Mouse (Mus musculus) embryonic fibroblast, embryonic 13.5 days (primary cell): ENCODE results near the gene Pnpo. TPM values are rescaled to one million over a fixed set of nuclear protein-coding genes. Genes with fewer than 3 reads are reported as not detected.

ENCODE experiments used
- H3K27ac ChIP-seq: 2 replicates; pipeline ENCODE4 v1.5.1; 2012; ENCODE audit warnings: low read length, control low read depth, inconsistent platforms; ENCODE audit not compliant: insufficient read depth
- H3K4me1 ChIP-seq: 2 replicates; pipeline ENCODE4 v1.6.1; 2011; ENCODE audit warnings: low read length; ENCODE audit not compliant: control insufficient read depth, insufficient read depth
- H3K4me3 ChIP-seq: 2 replicates; pipeline ENCODE4 v1.5.1; 2011; ENCODE audit warnings: mild to moderate bottlenecking, control low read depth, low read length; ENCODE audit not compliant: insufficient read depth
- CTCF ChIP-seq: IDR thresholded peaks from 2 replicates; pipeline ENCODE4 v1.5.1; 2011; ENCODE audit warnings: mild to moderate bottlenecking, control low read depth, low read length, moderate library complexity, borderline replicate concordance; ENCODE audit not compliant: insufficient read depth
- POLR2A ChIP-seq: IDR thresholded peaks from 2 replicates; pipeline ENCODE4 v1.6.1; 2011; ENCODE audit warnings: low read depth, mild to moderate bottlenecking, control low read depth, low read length, moderate library complexity
- polyA plus RNA-seq: library from polyadenylated mRNA; stranded (reverse); fragments of >200 nt; gene quantifications from 2 replicates; pipeline ENCODE4 v1.2.4, GENCODE M21; 2011; ENCODE audit warnings: low read depth; ENCODE audit not compliant: missing spikeins, insufficient read length

The Pnpo gene
- polyA plus RNA-seq: 6.8 and 8.3 TPM in 2 replicates

DNA sequence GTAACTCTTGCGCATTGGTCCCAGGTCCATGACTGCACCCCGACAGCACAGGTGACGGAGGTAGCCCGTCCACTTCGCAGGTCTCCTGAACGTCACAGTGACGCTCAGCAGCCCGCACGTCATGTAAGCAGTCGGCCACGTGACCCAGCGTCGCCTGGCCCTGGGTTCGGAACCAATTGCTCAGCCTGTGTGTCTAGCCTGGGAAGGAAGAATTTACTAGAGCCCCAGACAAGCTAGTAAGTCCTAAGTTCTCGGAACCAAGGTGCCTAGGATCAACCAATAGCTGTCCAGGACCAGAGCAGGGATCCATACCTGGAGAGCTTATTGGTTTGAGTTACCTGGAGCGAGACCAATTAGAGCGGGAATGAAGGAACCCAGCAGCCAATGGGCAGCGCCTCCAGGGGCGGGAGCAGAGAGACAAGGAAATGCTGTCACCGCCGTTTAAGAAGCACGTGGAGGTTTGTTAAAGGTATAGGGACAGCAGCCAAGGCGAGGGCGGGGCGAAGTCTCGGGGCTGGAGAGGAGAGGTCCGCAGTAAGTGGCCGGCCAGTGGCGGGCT, at the start of gene Pnpo:
Pnpo (minus strand) TSS at position 241 of the 559 bp plus-strand sequence.
- TF ChIP-seq POLR2A (peak; percentile 68), CTCF (no peak)
- H3K4me1 ChIP-seq: no peaks in the 10 kb centered on the region
- H3K4me3 ChIP-seq: peak within 1 kb of the TSS; percentile 66
- no peak within 1 kb of the TSS for H3K27ac ChIP-seq

- no peaks in the 10 kb centered on the region for H3K4me1 ChIP-seq
Observed at GRCm38 (mm10) chr11:96992722-96993311, 49.0 kb upstream of the Pnpo start.

GRCm38 (mm10) chr11:96991501-96991900, 47.7 kb upstream of the Pnpo start:
- no peak overlapping the region for H3K27ac ChIP-seq
- no peaks in the 10 kb centered on the region for H3K4me1 ChIP-seq
- TF ChIP-seq CTCF (no peak), POLR2A (no peak)
- H3K4me3 ChIP-seq: no peak overlapping the region

More at GRCm38 (mm10) chr11:96992722-96993311, 49.0 kb upstream of the Pnpo start:
- Histone ChIP-seq H3K27ac (no peak overlapping the region), H3K4me3 (no peak overlapping the region)
- no peak for TF ChIP-seq POLR2A
- TF ChIP-seq CTCF: no peak

GRCm38 (mm10) chr11:96987873-96988655, 44.3 kb upstream of the Pnpo start:
- Histone ChIP-seq H3K27ac (no peak overlapping the region), H3K4me3 (no peak overlapping the region), H3K4me1 (no peaks in the 10 kb centered on the region)
- TF ChIP-seq POLR2A (no peak; the same call in 1 of the 2 replicates), CTCF (no peak)

DNA sequence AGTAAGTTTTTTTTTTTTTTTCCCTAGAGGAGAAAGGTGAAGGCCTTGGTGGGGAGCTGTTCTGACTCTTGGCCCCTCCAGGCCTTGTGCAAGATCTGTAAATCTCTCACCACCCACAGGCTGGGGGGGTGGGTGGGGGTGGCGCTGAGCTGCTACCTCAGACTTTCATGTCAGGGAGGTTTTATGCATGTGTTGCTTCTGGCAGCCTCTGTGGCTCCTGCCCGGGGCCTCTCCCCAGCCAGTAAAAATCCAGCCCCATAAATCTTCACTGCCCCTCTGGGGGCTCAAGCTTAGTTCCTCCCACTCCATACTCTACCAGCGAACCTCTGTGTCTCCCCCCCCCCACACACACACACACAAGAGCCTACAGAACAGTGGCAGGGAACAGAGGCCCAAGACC, 42.7 kb upstream of the Pnpo start:
- Histone ChIP-seq H3K27ac (no peak overlapping the region), H3K4me3 (no peak overlapping the region)

DNA sequence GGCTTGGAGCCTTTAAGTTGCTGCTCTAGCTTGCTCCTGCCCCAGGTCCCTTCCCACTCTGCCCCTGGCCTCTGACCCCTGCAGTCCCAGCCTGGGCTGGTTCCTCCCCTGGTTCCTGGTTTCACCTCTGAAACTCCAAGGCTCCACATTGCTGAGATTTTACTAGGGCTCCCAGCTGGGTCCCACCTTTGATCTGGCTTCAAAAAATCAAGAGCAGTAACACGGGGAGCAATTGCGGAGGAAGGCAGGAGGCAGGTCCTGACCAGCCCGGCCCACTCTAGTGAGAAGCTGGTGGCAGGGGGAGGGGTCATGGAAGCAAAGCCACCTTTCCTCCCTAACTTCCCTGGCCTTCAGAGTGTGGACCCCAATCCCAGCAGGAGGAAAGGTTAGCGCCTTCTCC, 41.1 kb upstream of the Pnpo start:
- no peaks in the 10 kb centered on the region for H3K4me1 ChIP-seq
- no peak overlapping the region for H3K27ac ChIP-seq
- TF ChIP-seq CTCF (no peak), POLR2A (no peak)
- H3K4me3 ChIP-seq: no peak overlapping the region

More for the DNA sequence above, 42.7 kb upstream of the Pnpo start:
- no peaks in the 10 kb centered on the region for H3K4me1 ChIP-seq
- no peak for TF ChIP-seq CTCF
- no peak for TF ChIP-seq POLR2A

- H3K4me3 ChIP-seq: no peak within 1 kb of the TSS
- H3K4me1 ChIP-seq: 0 out of 2 replicates have a peak, but pooled peaks cover 2% of the 10 kb centered on the region
- no peak within 1 kb of the TSS for H3K27ac ChIP-seq
- no peak for TF ChIP-seq CTCF
- TF ChIP-seq POLR2A: no peak
Observed at GRCm38 (mm10) chr11:96982859-96983258, 39.1 kb upstream of the Pnpo start, which contains the start of gene Sp2. TSS of gene Sp2 (minus strand) at chr11:96982959.

- Histone ChIP-seq H3K4me3 (no peak overlapping the region), H3K27ac (no peak overlapping the region), H3K4me1 (0 out of 2 replicates have a peak, but pooled peaks cover 2% of the 10 kb centered on the region)
- no peak for TF ChIP-seq POLR2A
- TF ChIP-seq CTCF: peak; percentile 83
Observed at GRCm38 (mm10) chr11:96982355-96982754, 38.6 kb upstream of the Pnpo start.

DNA sequence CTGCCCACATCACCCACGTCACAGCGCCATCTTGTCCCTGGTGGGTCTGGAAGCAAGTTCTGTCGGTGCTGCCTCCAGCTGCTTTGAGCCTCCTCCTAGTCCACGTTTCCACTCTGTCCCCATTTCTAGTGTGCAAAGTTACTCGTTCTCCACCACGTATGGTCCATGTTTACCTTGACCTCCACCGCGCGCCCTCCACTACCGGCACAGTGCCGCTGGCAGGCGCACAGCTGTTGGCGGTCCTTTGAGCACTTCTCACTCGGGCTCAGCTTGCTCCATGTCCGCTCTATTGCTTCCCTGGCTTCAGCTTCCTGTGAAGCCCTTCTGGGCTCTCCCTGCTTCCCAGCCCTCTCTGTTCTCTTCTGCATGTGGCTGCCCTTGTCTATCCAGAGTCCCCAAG, 37.7 kb upstream of the Pnpo start:
- no peak for TF ChIP-seq POLR2A
- TF ChIP-seq CTCF: no peak
- H3K27ac ChIP-seq: no peak overlapping the region
- H3K4me1 ChIP-seq: 0 out of 2 replicates have a peak, but pooled peaks cover 2% of the 10 kb centered on the region
- no peak overlapping the region for H3K4me3 ChIP-seq
